Mouse (Mus musculus) CH12F3 (cell line): ENCODE measurements around the gene Capn5.

ENCODE experiments used
- in situ Hi-C: fragments of 300-500 bp; cut with MboI; formaldehyde crosslinking; loops from 2 replicates; pipeline ENCODE4 v1.14.3; 2020; ENCODE audit warnings: low sequenced_read_pairs

The Capn5 gene

GRCm38 (mm10) chr7:98114656-98115055 is 63.4 kb downstream of the Capn5 start:
- in situ Hi-C loops = no loop called here

- in situ Hi-C loops = no loop called here
These were observed 66.8 kb downstream of the Capn5 start for GRCm38 (mm10) chr7:98111233-98111632.

GRCm38 (mm10) chr7:98109771-98110170 is 68.3 kb downstream of the Capn5 start:
- in situ Hi-C loops = no loop called here

GRCm38 (mm10) chr7:98108636-98109430 is 69.2 kb downstream of the Capn5 start:
- in situ Hi-C loops = no loop called here

GRCm38 (mm10) chr7:98106272-98106671 is 71.8 kb downstream of the Capn5 start:
- in situ Hi-C loops = no loop called here

- in situ Hi-C loops = no loop called here
These were observed 73.3 kb downstream of the Capn5 start for GRCm38 (mm10) chr7:98104481-98105435.

GRCm38 (mm10) chr7:98103942-98104292 is 74.2 kb downstream of the Capn5 start:
- in situ Hi-C loops = no loop called here

GRCm38 (mm10) chr7:98103002-98103941 is 74.8 kb downstream of the Capn5 start:
- in situ Hi-C loops = no loop called here

- in situ Hi-C loops = no loop called here
These were observed 75.6 kb downstream of the Capn5 start for GRCm38 (mm10) chr7:98102488-98102887.

GRCm38 (mm10) chr7:98097557-98097956 is 80.5 kb downstream of the Capn5 start:
- in situ Hi-C loops = no loop called here

GRCm38 (mm10) chr7:98095852-98096251 is 82.2 kb downstream of the Capn5 start:
- in situ Hi-C loops = no loop called here

GRCm38 (mm10) chr7:98086346-98086745 is 91.7 kb downstream of the Capn5 start:
- in situ Hi-C loops = no loop called here

GRCm38 (mm10) chr7:98085314-98085713 is 92.8 kb downstream of the Capn5 start:
- in situ Hi-C loops = no loop called here

GRCm38 (mm10) chr7:98084541-98085293 is 93.4 kb downstream of the Capn5 start:
- in situ Hi-C loops = no loop called here

- in situ Hi-C loops = no loop called here
These were observed 95.7 kb downstream of the Capn5 start for GRCm38 (mm10) chr7:98082376-98082775.

GRCm38 (mm10) chr7:98077453-98077852 is 100.6 kb downstream of the Capn5 start:
- in situ Hi-C loops = no loop called here

- in situ Hi-C loops = no loop called here
These were observed 106.5 kb downstream of the Capn5 start for GRCm38 (mm10) chr7:98071620-98072019.
